Mouse (Mus musculus) CH12.LX (cell line): ENCODE measurements at regions not wholly inside any gene's neighbourhood (a gene's known extent, or its start where the extent isn't known, plus 50 kb on each side); places are given as distances from the start of the nearest gene placed in this dataset.

Source experiments
- DNase-seq: peaks from one replicate; pipeline ENCODE4 v3.0.0-alpha.2; 2013; ENCODE audit errors: extremely low read depth
- H3K27ac ChIP-seq: 2 replicates; pipeline ENCODE4 v1.5.1; 2012; ENCODE audit warnings: low read depth, mild to moderate bottlenecking, control low read depth, moderate library complexity; ENCODE audit not compliant: insufficient read depth
- H3K27me3 ChIP-seq: replicated peaks from 2 replicates; pipeline ENCODE3; 2012; ENCODE audit warnings: inconsistent platforms
- H3K36me3 ChIP-seq, 2 experiments: replicated peaks in 1 of 2; 2 replicates each; pipeline versions ENCODE3 to v1.6.1; 2012; ENCODE audit warnings: inconsistent platforms in 1 of 2, low read length in 1 of 2, mild to moderate bottlenecking in 1 of 2, mixed read lengths in 1 of 2, moderate library complexity in 1 of 2; ENCODE audit not compliant: control insufficient read depth in 1 of 2, insufficient read depth in 1 of 2
- H3K4me1 ChIP-seq, 2 experiments: 2 replicates each; pipeline ENCODE4 v1.6.1; 2012; ENCODE audit warnings: inconsistent platforms in 1 of 2, moderate library complexity in 1 of 2; ENCODE audit not compliant: insufficient read depth in 2 of 2, control insufficient read depth in 1 of 2
- H3K4me2 ChIP-seq: 2 replicates; pipeline ENCODE4 v1.6.1; 2012; ENCODE audit warnings: low read depth, mild to moderate bottlenecking, control low read depth; ENCODE audit not compliant: poor library complexity, insufficient read depth, severe bottlenecking
- H3K4me3 ChIP-seq, 3 experiments: fragments of 150-350 bp in 1 of 3; sonication (generic) in 1 of 3; replicated peaks in 1 of 3; 2 replicates each; pipeline versions ENCODE3 to v1.5.1; 2011 to 2012; ENCODE audit warnings: low read depth in 2 of 3, low read length in 2 of 3, mild to moderate bottlenecking in 2 of 3, moderate library complexity in 2 of 3, control low read depth in 1 of 3, improper control_type of control experiment in 1 of 3, inconsistent platforms in 1 of 3, mixed read lengths in 1 of 3; ENCODE audit not compliant: poor library complexity in 1 of 3
- H3K79me2 ChIP-seq: replicated peaks from 2 replicates; pipeline ENCODE4 v1.6.1; 2012; ENCODE audit warnings: mild to moderate bottlenecking, moderate library complexity; ENCODE audit not compliant: control insufficient read depth, poor library complexity, insufficient read depth, severe bottlenecking; ENCODE audit errors: extremely low read depth
- H3K9ac ChIP-seq: 2 replicates; pipeline ENCODE4 v1.6.1; 2012; ENCODE audit warnings: low read depth, mild to moderate bottlenecking, control low read depth, moderate library complexity; ENCODE audit not compliant: insufficient read depth
- H3K9me3 ChIP-seq: replicated peaks from 2 replicates; pipeline ENCODE3; 2012; ENCODE audit warnings: low read length, inconsistent platforms, mixed read lengths
- CHD1 ChIP-seq: IDR thresholded peaks from 2 replicates; pipeline ENCODE4 v1.6.1; 2012; ENCODE audit warnings: low read depth, low read length, improper control_type of control experiment, inconsistent platforms
- CTCF ChIP-seq, 2 experiments: IDR thresholded peaks in 1 of 2; conservative IDR thresholded peaks in 1 of 2; 2 replicates each; pipeline ENCODE4 v1.5.1; 2011 to 2012; ENCODE audit warnings: low read depth in 2 of 2, low read length in 2 of 2, improper control_type of control experiment in 1 of 2, inconsistent platforms in 1 of 2, mild to moderate bottlenecking in 1 of 2, moderate library complexity in 1 of 2
- EP300 ChIP-seq: IDR thresholded peaks from 2 replicates; pipeline ENCODE4 v1.6.1; 2011; ENCODE audit warnings: low read length, improper control_type of control experiment
- ETS1 ChIP-seq: conservative IDR thresholded peaks from 2 replicates; pipeline ENCODE4 v1.6.1; 2012; ENCODE audit warnings: low read depth, mild to moderate bottlenecking, inconsistent platforms, low read length, improper control_type of control experiment, moderate library complexity
- GABPA ChIP-seq: IDR thresholded peaks from 2 replicates; pipeline ENCODE4 v1.6.1; 2012; ENCODE audit warnings: low read depth, low read length, improper control_type of control experiment, inconsistent platforms; ENCODE audit not compliant: insufficient replicate concordance
- IRF4 ChIP-seq: IDR thresholded peaks from 2 replicates; pipeline ENCODE4 v1.6.1; 2014; ENCODE audit warnings: low read depth, mild to moderate bottlenecking, inconsistent platforms, low read length, improper control_type of control experiment
- JUN ChIP-seq: IDR thresholded peaks from 2 replicates; pipeline ENCODE4 v1.6.1; 2011; ENCODE audit warnings: low read depth, mild to moderate bottlenecking, low read length, improper control_type of control experiment, moderate library complexity; ENCODE audit not compliant: insufficient read depth
- KAT2A ChIP-seq: IDR thresholded peaks from 2 replicates; pipeline ENCODE4 v1.6.1; 2012; ENCODE audit warnings: low read length, improper control_type of control experiment, inconsistent platforms; ENCODE audit not compliant: insufficient replicate concordance
- MAFK ChIP-seq: IDR thresholded peaks from 2 replicates; pipeline ENCODE4 v1.6.1; 2011; ENCODE audit warnings: low read length, improper control_type of control experiment; ENCODE audit not compliant: insufficient replicate concordance
- MAX ChIP-seq: IDR thresholded peaks from 2 replicates; pipeline ENCODE4 v1.6.1; 2011; ENCODE audit warnings: low read length, improper control_type of control experiment
- MEF2A ChIP-seq: IDR thresholded peaks from 2 replicates; pipeline ENCODE4 v1.6.1; 2014; ENCODE audit warnings: low read depth, mild to moderate bottlenecking, inconsistent platforms, low read length, improper control_type of control experiment, borderline replicate concordance
- MXI1 ChIP-seq: IDR thresholded peaks from 2 replicates; pipeline ENCODE4 v1.6.1; 2011; ENCODE audit warnings: mild to moderate bottlenecking, low read depth, low read length, improper control_type of control experiment
- MYC ChIP-seq: IDR thresholded peaks from 2 replicates; pipeline ENCODE4 v1.6.1; 2011; ENCODE audit warnings: low read depth, mild to moderate bottlenecking, improper control_type of control experiment, low read length
- NELFE ChIP-seq: IDR thresholded peaks from 2 replicates; pipeline ENCODE4 v1.6.1; 2011; ENCODE audit warnings: low read depth, low read length, improper control_type of control experiment
- NRF1 ChIP-seq: IDR thresholded peaks from 2 replicates; pipeline ENCODE4 v1.6.1; 2014; ENCODE audit warnings: low read depth, mild to moderate bottlenecking, inconsistent platforms, low read length, improper control_type of control experiment, moderate library complexity
- POLR2AphosphoS2 ChIP-seq: IDR thresholded peaks from 2 replicates; pipeline ENCODE4 v1.6.1; 2011; ENCODE audit warnings: low read depth, low read length, improper control_type of control experiment
- RAD21 ChIP-seq: IDR thresholded peaks from 2 replicates; pipeline ENCODE4 v1.6.1; 2011; ENCODE audit warnings: low read depth, mild to moderate bottlenecking, low read length, improper control_type of control experiment, moderate library complexity
- RCOR1 ChIP-seq: conservative IDR thresholded peaks from 2 replicates; pipeline ENCODE4 v1.6.1; 2012; ENCODE audit warnings: low read depth, mild to moderate bottlenecking, inconsistent platforms, low read length, improper control_type of control experiment
- SIN3A ChIP-seq: IDR thresholded peaks from 2 replicates; pipeline ENCODE4 v1.6.1; 2012; ENCODE audit warnings: low read length, improper control_type of control experiment, inconsistent platforms
- TBP ChIP-seq: conservative IDR thresholded peaks from 2 replicates; pipeline ENCODE4 v1.6.1; 2011; ENCODE audit warnings: low read depth, low read length, improper control_type of control experiment
- UBTF ChIP-seq: IDR thresholded peaks from 2 replicates; pipeline ENCODE4 v1.6.1; 2012; ENCODE audit warnings: low read depth, mild to moderate bottlenecking, inconsistent platforms, low read length, improper control_type of control experiment, moderate library complexity
- USF1 ChIP-seq: IDR thresholded peaks from 2 replicates; pipeline ENCODE4 v1.6.1; 2014; ENCODE audit warnings: low read depth, mild to moderate bottlenecking, inconsistent platforms, low read length, improper control_type of control experiment
- USF2 ChIP-seq: conservative IDR thresholded peaks from 2 replicates; pipeline ENCODE4 v1.6.1; 2011; ENCODE audit warnings: low read depth, low read length, improper control_type of control experiment
- ZKSCAN1 ChIP-seq: IDR thresholded peaks from 2 replicates; pipeline ENCODE4 v1.6.1; 2012; ENCODE audit warnings: low read depth, inconsistent platforms, low read length, improper control_type of control experiment, borderline replicate concordance
- ZMIZ1 ChIP-seq: IDR thresholded peaks from 2 replicates; pipeline ENCODE4 v1.6.1; 2012; ENCODE audit warnings: low read depth, mild to moderate bottlenecking, inconsistent platforms, low read length, improper control_type of control experiment
- ZNF384 ChIP-seq: IDR thresholded peaks from 2 replicates; pipeline ENCODE4 v1.6.1; 2012; ENCODE audit warnings: low read depth, low read length, improper control_type of control experiment, inconsistent platforms
- dilution Hi-C: fragments of 300-500 bp; cut with MboI; formaldehyde crosslinking; loops from 2 replicates; pipeline ENCODE4 v1.14.3; 2020; ENCODE audit warnings: low sequenced_read_pairs; ENCODE audit not compliant: extremely low pct_unique_long_range_greater_than_20kb, extremely low pct_ligation_motif_present
- in situ Hi-C: fragments of 300-500 bp; cut with MboI; formaldehyde crosslinking; loops from 3 replicates; pipeline ENCODE4 v1.14.3; 2019; ENCODE audit warnings: low sequenced_read_pairs, low pct_ligation_motif_present, low pct_unique_long_range_greater_than_20kb, mixed read lengths

DNA sequence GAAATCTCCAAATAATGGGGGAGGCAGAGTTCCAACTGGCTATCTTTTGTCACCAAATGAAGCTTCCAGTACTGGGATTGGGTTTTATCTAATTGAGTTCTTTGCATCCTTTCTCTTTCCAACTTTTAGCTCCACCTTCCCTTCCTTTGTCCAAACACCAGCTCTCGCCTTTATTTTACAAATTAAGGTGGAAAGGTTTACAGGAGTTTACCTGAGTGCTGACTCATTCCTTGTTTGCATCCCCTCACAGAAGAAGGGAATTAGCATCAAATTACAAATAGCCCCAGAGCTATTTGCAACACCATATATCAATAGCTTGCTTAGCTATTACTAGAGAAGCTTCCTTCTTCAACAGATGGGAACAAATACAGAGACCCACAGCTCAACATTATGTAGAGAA, 287.9 kb upstream of the Fbxo33 start:
- Histone ChIP-seq H3K4me1 (peaks cover 0 to 3% of the 10 kb centered on the region in 2 experiments; a peak in 1 of 4 replicates), H3K27ac (no peak overlapping the region)
- no peak for TF ChIP-seq CTCF (conservative IDR thresholded peaks at IDR 0.05 in 1 of 2, IDR thresholded peaks at IDR 0.05 in 1 of 2; ENCODE audit: low read depth in 2 of 2, low read length in 2 of 2)
- no peak for TF ChIP-seq ZNF384
- TF ChIP-seq NRF1, result no peak
- TF ChIP-seq UBTF, result no peak
- TF ChIP-seq EP300, result no peak
- no peak for TF ChIP-seq SIN3A
- TF ChIP-seq RAD21, result no peak
- TF ChIP-seq GABPA, result no peak
- TF ChIP-seq MXI1, result no peak
- TF ChIP-seq USF1, result no peak
- no peak for TF ChIP-seq MAX
- no peak for TF ChIP-seq NELFE
- TF ChIP-seq CHD1, result no peak
- no peak for TF ChIP-seq MAFK
- no peak for TF ChIP-seq TBP
- TF ChIP-seq ZKSCAN1, result no peak
- TF ChIP-seq ZMIZ1, result no peak
- TF ChIP-seq JUN, result no peak
- TF ChIP-seq, all 38 proteins: peak for 0
- no peaks in the 10 kb centered on the region for H3K9me3 ChIP-seq
- no peaks in the 10 kb centered on the region for H3K27me3 ChIP-seq
- no peak overlapping the region for H3K4me3 ChIP-seq
- no peak overlapping the region for H3K9ac ChIP-seq
- DNase-seq, result no peak
- no peak overlapping the region for H3K4me2 ChIP-seq
- no peaks in the 10 kb centered on the region for H3K36me3 ChIP-seq
- no peaks in the 10 kb centered on the region for H3K79me2 ChIP-seq
- dilution Hi-C loops, result no loop called here
- in situ Hi-C loops, result no loop called here

DNA sequence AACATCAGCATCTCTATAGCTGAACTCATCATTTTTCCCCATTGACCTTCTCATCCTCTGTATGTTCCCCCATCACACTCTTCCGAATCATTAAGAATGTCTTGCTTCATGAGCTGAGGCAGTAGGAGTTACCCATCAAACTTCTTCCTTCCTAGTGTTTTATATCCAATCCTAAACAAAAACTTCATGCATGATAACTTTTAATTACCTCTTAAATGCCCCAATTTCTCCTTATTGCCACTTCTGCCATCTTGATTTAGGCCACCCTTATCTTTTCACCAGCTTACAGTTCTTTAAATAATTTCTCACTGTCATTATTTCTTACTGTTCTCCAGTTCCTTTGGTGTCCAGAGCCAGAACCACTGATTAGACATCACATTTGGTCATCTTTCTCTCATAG, 277.9 kb upstream of the Fbxo33 start:
- no peak overlapping the region for H3K4me3 ChIP-seq
- TF ChIP-seq MEF2A, result no peak
- no peak for TF ChIP-seq NELFE
- TF ChIP-seq KAT2A, result no peak
- no peak for TF ChIP-seq ZMIZ1
- no peak for TF ChIP-seq ETS1
- TF ChIP-seq MYC, result no peak
- no peak for TF ChIP-seq USF2
- TF ChIP-seq IRF4, result no peak
- no peak for TF ChIP-seq RCOR1
- no peak for TF ChIP-seq POLR2AphosphoS2
- TF ChIP-seq MAX, result no peak
- no peak for TF ChIP-seq RAD21
- TF ChIP-seq GABPA, result no peak
- TF ChIP-seq USF1, result no peak
- dilution Hi-C loops, result no loop called here

More for the DNA sequence above, 277.9 kb upstream of the Fbxo33 start:
- Histone ChIP-seq H3K9me3 (no peaks in the 10 kb centered on the region), H3K4me1 (no peaks in the 10 kb centered on the region), H3K36me3 (no peaks in the 10 kb centered on the region), H3K4me2 (no peak overlapping the region), H3K79me2 (no peaks in the 10 kb centered on the region), H3K27ac (no peak overlapping the region), H3K9ac (no peak overlapping the region), H3K27me3 (no peaks in the 10 kb centered on the region)
- DNase-seq, result no peak
- in situ Hi-C loops, result no loop called here
